Mouse (Mus musculus) cortical plate, adult 2 months (tissue): ENCODE data around the gene Cap2.

ENCODE experiments used
- CTCF ChIP-seq: fragments of 200-500 bp; IDR thresholded peaks from 2 replicates; pipeline ENCODE4 v1.5.1; 2011; ENCODE audit warnings: mild to moderate bottlenecking, control low read depth, low read length; ENCODE audit not compliant: insufficient read depth; ENCODE audit errors: extremely low read depth
- POLR2A ChIP-seq: fragments of 200-500 bp; IDR thresholded peaks from 2 replicates; pipeline ENCODE4 v1.6.1; 2011; ENCODE audit warnings: mild to moderate bottlenecking, low read length, control low read depth; ENCODE audit not compliant: insufficient read depth; ENCODE audit errors: extremely low read depth

GRCm38 (mm10) chr13:46571961-46572647 lies 70.5 kb downstream of the Cap2 start:
- TF ChIP-seq CTCF = no peak
- TF ChIP-seq POLR2A = no peak
